Mouse (Mus musculus) testis, adult 2 months (tissue): ENCODE data around the gene Aldh1a1.

Source experiments
- CTCF ChIP-seq: fragments of 200-500 bp; IDR thresholded peaks from 2 replicates; pipeline ENCODE4 v1.5.1; 2012; ENCODE audit warnings: low read depth, mild to moderate bottlenecking, inconsistent platforms, low read length, moderate library complexity; ENCODE audit not compliant: control insufficient read depth, insufficient read depth, insufficient replicate concordance
- POLR2A ChIP-seq: fragments of 200-500 bp; IDR thresholded peaks from 2 replicates; pipeline ENCODE4 v1.6.1; 2012; ENCODE audit warnings: low read depth, mild to moderate bottlenecking, inconsistent platforms, low read length, moderate library complexity; ENCODE audit not compliant: control insufficient read depth

- TF ChIP-seq CTCF: no peak
- no peak for TF ChIP-seq POLR2A
Measured at GRCm38 (mm10) chr19:20558069-20558468, 65.6 kb downstream of the Aldh1a1 start.
